Mouse (Mus musculus) CD4-positive, CD25-positive, alpha-beta regulatory T cell, adult 4 months (primary cell): Measurements from ENCODE around the gene Svop. TPM values are rescaled to one million over a fixed set of nuclear protein-coding genes. Genes with fewer than 3 reads are reported as not detected.
A peak's percentile ranks its signal among the peaks of the same experiment; 100 is the strongest.

ENCODE experiments used
- ATAC-seq: one replicate; pipeline ENCODE4 v1.8.0; 2017
- polyA plus RNA-seq, 2 experiments: library from polyadenylated mRNA; unstranded; fragments of 100-300 nt; shearing (Covaris generic); gene quantifications; one replicate each; pipeline ENCODE4 v1.2.1; 2017

Gene Svop
- polyA plus RNA-seq, 2 experiments from 2014 or later = not detected

DNA sequence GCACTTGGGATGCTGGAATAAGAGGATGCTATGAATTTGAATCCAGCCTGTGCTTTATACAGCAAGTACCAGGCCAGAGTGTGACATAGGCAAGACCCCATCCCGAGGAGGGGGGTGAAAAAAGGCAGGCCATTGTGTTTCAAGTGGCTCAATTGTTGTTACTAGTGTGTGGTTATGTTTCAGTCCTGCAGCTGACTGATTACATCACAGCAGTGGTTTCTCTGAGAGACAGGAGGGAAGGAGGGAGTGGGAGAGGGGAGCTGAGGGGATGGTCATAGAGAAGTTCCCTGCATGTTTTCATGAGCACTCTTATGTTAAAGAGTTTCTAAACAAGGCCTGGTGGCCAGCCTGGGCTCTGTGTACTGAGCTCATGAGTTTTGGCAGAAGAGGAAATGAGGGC is 11.4 kb upstream of the Svop start:
- ATAC-seq = no peak

- no peak for ATAC-seq
Observed at GRCm38 (mm10) chr5:114101873-114102272, 10.5 kb upstream of the Svop start.

- peak; percentile 44 for ATAC-seq
Observed at GRCm38 (mm10) chr5:114100390-114101099, 9.2 kb upstream of the Svop start.

- peak; percentile 92 for ATAC-seq
Observed at GRCm38 (mm10) chr5:114099709-114100389, 8.5 kb upstream of the Svop start.

DNA sequence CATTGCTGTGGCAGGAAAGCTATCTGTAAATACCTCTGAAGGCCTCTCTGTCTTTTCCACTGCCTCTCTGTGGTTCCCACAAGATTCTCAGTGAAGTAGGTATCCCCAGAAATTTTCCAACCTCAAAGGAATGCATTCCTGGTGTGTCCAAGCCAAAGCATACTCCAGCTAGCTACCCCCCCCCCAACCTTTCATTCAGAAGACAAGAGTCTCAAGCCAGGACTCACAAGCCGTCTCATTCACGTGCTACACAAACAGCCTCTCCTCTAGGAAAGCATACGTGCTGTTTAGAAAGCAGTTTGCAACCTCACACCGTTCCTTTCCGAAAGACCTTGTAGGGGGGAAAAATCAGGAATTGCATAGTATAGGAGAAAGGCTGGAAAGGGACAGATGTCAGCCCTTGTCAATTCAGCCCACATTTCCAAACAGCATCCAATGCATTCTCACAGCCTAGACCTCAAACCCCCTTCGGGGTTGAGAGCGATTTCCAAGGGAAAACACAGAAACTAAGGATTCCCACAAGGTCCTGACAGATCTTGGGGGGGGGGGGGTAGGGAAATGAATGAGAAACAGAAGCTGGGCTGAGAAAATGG is 853 bp downstream of the Svop start:
- no peak for ATAC-seq

GRCm38 (mm10) chr5:114087875-114088480 is 3.4 kb downstream of the Svop start:
- ATAC-seq = no peak

DNA sequence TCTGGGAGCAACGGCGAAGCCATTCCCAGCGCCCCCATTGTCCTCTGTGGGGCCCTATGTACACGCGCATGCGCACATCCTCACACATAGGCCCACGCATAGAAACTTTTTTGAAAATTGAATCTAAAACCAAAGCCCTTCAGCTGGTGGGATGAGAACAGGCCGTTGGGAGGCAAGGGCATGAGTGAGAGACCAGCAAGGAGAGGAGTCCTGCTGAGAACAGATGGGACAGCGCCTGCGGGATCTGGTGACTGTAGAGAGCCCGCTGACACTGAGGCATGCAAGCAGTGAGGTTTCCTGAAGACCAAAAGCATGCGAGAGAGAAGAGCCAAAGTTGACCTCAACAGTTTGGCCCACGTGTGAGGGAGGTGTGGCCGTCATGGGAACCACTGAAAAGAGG is 5.9 kb downstream of the Svop start:
- ATAC-seq = no peak

DNA sequence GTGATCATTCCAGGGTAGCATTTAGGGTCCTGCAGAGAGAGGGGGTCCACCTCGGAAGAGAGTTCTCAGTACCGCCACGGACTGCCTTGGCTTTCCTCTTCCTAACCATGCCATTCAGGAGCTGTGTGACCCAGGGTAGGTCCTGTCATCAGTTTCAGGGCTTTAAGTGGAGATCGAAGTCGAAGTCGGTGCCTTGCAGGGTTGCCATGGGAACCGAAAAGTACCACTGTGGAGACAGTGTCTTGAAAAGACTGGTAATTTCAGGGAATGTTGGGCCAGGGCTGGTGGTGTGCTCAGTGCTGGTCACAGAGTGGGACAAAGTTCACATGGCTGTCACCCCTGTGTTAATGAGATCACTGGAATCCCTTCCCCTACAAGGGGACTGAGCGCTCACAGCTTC is 14.4 kb downstream of the Svop start:
- no peak for ATAC-seq

DNA sequence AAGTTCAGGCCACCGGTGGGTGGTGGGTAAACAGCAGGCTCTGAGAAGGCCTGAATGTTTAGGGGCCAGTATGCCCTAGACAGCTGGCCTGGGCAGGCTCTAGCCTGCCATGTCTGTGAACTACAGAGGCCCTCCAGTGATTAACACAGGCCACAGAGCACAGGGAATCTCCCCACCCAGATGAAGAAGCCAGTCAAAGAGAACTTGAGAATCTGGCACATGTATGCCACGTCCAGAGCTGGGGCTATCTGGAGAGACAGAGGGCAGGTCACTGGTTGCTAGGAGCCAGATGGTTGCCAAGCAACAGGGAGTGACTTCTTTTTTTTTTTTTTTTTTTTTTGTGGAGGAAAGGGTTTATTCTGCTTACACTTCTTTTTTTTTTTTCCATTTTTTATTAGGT is 19.1 kb downstream of the Svop start:
- no peak for ATAC-seq

- no peak for ATAC-seq
Observed at GRCm38 (mm10) chr5:114070858-114071257, 20.5 kb downstream of the Svop start.

DNA sequence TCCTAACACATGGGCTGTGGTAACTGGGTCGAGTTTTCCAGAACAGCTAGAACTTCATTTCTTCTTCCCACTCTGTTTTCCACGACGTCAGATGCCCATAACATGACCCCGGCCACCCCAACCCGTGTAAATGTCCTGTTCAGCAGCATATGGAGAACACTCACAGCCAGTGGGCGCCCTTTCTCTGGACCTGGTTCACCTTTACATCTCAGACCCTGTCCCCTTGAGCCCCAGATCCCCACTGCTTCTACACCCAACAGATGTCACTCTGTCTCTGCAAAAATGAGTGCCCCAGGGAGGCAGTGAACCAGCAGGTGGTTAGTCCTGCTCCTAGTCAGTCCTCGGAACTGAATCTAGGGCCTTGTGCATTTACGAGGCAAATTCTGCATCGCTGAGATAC is 23.4 kb downstream of the Svop start:
- ATAC-seq = no peak

- ATAC-seq = no peak
Observed at GRCm38 (mm10) chr5:114067543-114067942, 23.8 kb downstream of the Svop start.

DNA sequence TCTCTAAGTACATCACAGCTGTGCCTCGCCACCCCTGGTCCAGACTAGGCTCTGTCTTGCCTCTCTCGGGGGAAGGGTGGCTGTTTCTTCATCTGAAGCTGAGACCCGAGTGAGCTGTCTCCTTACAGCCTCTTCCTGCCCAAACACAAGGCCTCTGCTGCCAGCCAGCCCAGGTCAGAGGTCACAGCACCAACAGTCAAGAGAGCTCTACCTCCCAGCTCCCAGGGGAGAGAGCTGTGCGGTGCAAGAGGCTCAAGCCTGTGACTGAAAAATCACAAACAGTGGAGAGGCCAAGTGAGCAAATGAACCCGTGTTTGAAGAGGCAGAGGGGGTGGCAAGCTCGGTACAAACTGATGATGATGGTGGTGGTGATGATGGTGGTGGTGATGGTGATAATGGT is 24.8 kb downstream of the Svop start:
- no peak for ATAC-seq

GRCm38 (mm10) chr5:114065161-114065560 is 26.2 kb downstream of the Svop start, which contains the start of gene Usp30:
TSS of gene Usp30 (plus strand) at chr5:114065461.
- ATAC-seq = no peak

DNA sequence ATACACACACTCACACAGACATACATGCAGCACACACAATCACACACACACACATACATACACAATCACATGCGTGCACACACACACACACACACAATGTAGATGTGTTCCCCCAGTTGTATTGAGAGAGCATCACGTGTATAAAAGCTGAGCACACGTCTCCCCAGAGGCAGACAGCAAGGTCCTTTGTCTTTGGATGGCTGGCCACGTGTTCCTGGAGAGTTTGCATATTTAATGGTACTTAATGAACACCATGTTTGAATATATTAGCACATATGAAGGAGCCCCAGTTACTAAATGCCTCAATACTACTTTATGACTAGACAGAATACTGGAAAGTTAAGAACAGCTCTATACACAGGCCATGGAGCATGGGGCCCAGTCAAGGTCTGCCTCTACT is 27.4 kb downstream of the Svop start:
- no peak for ATAC-seq

DNA sequence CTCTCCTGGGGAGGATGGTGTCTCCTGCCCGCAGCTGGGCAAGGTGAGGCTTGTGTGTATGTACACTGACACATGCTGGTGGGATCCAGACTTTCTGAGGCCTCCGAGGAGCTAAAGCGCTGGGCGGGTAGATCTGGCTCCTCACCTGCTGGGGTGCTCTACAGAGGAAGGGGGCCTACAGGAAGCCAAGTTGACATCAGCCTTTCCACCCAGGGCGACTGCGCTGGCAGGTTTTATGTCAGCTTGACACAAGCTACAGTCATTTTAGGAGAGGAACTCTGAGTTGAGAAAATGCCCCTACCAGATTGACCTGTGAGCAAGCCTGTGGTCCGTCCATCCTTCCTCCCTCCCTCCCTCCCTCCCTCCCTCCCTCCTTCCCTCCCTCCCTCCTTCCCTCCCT is 29.7 kb downstream of the Svop start:
- ATAC-seq = peak; percentile 41

GRCm38 (mm10) chr5:114057129-114057731 is 34.1 kb downstream of the Svop start:
- no peak for ATAC-seq

GRCm38 (mm10) chr5:114052246-114052761 is 39.1 kb downstream of the Svop start:
- no peak for ATAC-seq

GRCm38 (mm10) chr5:114048731-114049308 is 42.5 kb downstream of the Svop start:
- ATAC-seq = no peak

- ATAC-seq = no peak
Observed at GRCm38 (mm10) chr5:114047182-114047581, 44.2 kb downstream of the Svop start.

- ATAC-seq = no peak
Observed at GRCm38 (mm10) chr5:114046604-114047003, 44.8 kb downstream of the Svop start.

DNA sequence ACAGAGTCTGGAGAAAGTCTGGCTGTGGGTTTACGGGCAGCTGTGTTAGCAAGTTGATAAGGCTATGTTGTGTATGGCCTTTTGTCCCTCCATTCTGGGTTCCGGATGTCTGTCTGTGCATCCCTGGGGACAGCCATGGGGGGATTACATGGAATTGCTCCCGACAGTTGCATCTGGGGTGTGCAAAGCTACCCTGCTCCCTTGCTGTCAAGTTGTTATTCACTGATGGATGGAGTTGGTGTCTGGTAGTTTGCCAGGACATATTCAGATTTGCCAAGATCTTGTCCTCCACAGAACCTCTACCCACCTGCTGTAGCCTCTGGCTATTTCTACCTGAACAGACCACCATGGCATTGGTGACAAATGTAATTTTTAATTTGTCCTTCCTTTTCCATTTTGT is 45.2 kb downstream of the Svop start:
- no peak for ATAC-seq

GRCm38 (mm10) chr5:114045134-114045533 is 46.2 kb downstream of the Svop start:
- ATAC-seq = no peak
